Mouse (Mus musculus) erythroid progenitor cell, adult 5-6 weeks (primary cell): ENCODE measurements around the gene F830045P16Rik. TPM values are rescaled to one million over a fixed set of nuclear protein-coding genes. Genes with fewer than 3 reads are reported as not detected.

Experiments
- total RNA-seq, 2 experiments: library from RNA; stranded (forward) in 1 of 2; stranded (reverse) in 1 of 2; fragments of 150-400 nt in 1 of 2; fragments of 186-747, 209-891 nt in 1 of 2; gene quantifications; 2 replicates each; pipeline versions ENCODE4 v1.2.3 to v1.2.4; 2015 to 2017; ENCODE audit warnings: low replicate concordance in 2 of 2

Gene F830045P16Rik
- total RNA-seq, 2 experiments from 2014 or later = not detected

Other genes starting within 250 kb of the F830045P16Rik start
- 286 and 290 TPM in 2 replicates for gene Ckap2l, start 239.4 kb downstream of the F830045P16Rik start, total RNA-seq (2015; ENCODE audit: low replicate concordance)
- 162 and 200 TPM in 2 replicates for gene Ckap2l, start 239.4 kb downstream of the F830045P16Rik start, total RNA-seq (2017; ENCODE audit: low replicate concordance)
- not detected in 2 replicates for gene Il1a, start 226.6 kb downstream of the F830045P16Rik start, total RNA-seq (2015; ENCODE audit: low replicate concordance)
- gene Il1a, start 226.6 kb downstream of the F830045P16Rik start, total RNA-seq (2017; ENCODE audit: low replicate concordance) = 0.51 and 1.1 TPM in 2 replicates
- 1.1 and 7.5 TPM in 2 replicates for gene Il1b, start 165.5 kb downstream of the F830045P16Rik start, total RNA-seq (2015; ENCODE audit: low replicate concordance)
- 2.3 TPM in 1 of 2 replicates, not detected in the other for gene Il1b, start 165.5 kb downstream of the F830045P16Rik start, total RNA-seq (2017; ENCODE audit: low replicate concordance)
- 54.8 and 63.7 TPM in 2 replicates for gene Sirpa, start 56.2 kb upstream of the F830045P16Rik start, total RNA-seq (2015; ENCODE audit: low replicate concordance)
- gene Sirpa, start 56.2 kb upstream of the F830045P16Rik start, total RNA-seq (2017; ENCODE audit: low replicate concordance) = 44.2 and 46.7 TPM in 2 replicates
- not detected in 2 replicates for gene Pdyn, start 163.2 kb upstream of the F830045P16Rik start, total RNA-seq (2015; ENCODE audit: low replicate concordance)
- not detected in 2 replicates for gene Pdyn, start 163.2 kb upstream of the F830045P16Rik start, total RNA-seq (2017; ENCODE audit: low replicate concordance)